Mouse (Mus musculus): ENCODE measurements around the gene Scn9a. TPM values are rescaled to one million over a fixed set of nuclear protein-coding genes. Genes with fewer than 3 reads are reported as not detected.
A peak's percentile ranks its signal among the peaks of the same experiment; 100 is the strongest.

Gene Scn9a
- polyA plus RNA-seq, 1 experiment from 2014 or later = 7.8 TPM

GRCm38 (mm10) chr2:66519966-66520365 lies 114.8 kb downstream of the Scn9a start:
- ATAC-seq = no peak
- H3K9ac ChIP-seq (replicated peaks) = no peak overlapping the region
- H3K4me3 ChIP-seq (replicated peaks) = no peak overlapping the region
- WGBS = 67% methylated on average over 3 of the region's 3 CpGs
- H3K4me1 ChIP-seq (replicated peaks) = no peaks in the 10 kb centered on the region
- H3K4me2 ChIP-seq (replicated peaks) = no peak overlapping the region
- no peaks in the 10 kb centered on the region for H3K9me3 ChIP-seq
- H3K36me3 ChIP-seq = no peaks in the 10 kb centered on the region
- no peak overlapping the region for H3K27ac ChIP-seq
- no peaks in the 10 kb centered on the region for H3K27me3 ChIP-seq

DNA sequence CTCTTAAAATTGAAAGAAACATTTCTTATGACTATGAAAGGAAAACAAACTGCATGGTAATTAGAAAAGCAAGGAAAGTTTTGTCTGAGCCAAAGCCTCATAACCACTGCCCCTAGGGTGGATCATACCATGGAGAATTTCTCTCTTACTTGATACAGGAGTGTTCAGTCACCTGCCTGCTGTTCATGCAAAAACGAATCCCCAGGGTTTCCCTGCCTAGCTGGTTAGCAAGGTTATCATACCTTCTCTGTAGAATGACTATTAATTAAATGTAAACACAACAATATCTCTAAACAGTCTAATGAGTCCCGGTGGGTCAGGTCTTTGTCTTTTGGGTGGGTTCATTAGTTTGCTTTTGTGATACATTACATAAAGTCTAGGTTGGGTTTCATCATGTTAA lies 123.3 kb downstream of the Scn9a start:
- no peak for ATAC-seq
- Histone ChIP-seq H3K4me2 (replicated peaks) (no peak overlapping the region), H3K36me3 (no peaks in the 10 kb centered on the region), H3K4me3 (replicated peaks) (no peak overlapping the region), H3K27me3 (no peaks in the 10 kb centered on the region), H3K9me3 (no peaks in the 10 kb centered on the region), H3K27ac (no peak overlapping the region), H3K9ac (replicated peaks) (no peak overlapping the region), H3K4me1 (replicated peaks) (no peaks in the 10 kb centered on the region)
- WGBS = 80% methylated on average over 2 of the region's 2 CpGs

- no peak overlapping the region for H3K4me2 ChIP-seq (replicated peaks)
- no peaks in the 10 kb centered on the region for H3K36me3 ChIP-seq
- no peaks in the 10 kb centered on the region for H3K4me1 ChIP-seq (replicated peaks)
- no peaks in the 10 kb centered on the region for H3K27me3 ChIP-seq
- H3K27ac ChIP-seq = no peak overlapping the region
- no peak for ATAC-seq
- WGBS = 87% methylated on average over 3 of the region's 3 CpGs
- no peak overlapping the region for H3K9ac ChIP-seq (replicated peaks)
- no peaks in the 10 kb centered on the region for H3K9me3 ChIP-seq
- no peak overlapping the region for H3K4me3 ChIP-seq (replicated peaks)
Observed at GRCm38 (mm10) chr2:66508032-66508431, 126.7 kb downstream of the Scn9a start.

DNA sequence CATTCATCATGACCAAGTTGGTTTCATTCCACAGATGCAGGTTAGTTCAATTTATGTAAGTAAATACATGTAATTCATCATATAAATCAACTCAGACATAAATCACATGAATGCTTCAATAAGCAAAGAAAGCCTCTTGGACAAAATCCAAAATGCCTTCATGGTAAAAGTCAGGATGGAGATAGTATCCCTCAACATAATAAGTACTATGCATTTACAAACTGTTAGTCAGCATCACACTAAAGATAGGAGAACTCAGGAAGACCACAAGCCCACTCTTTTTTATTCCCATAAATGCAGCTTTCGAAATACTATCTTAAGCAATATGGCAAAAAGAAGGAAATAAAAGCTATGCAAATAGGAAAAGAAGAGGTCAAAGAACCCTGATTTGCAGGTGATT lies 127.1 kb downstream of the Scn9a start:
- Histone ChIP-seq H3K4me2 (replicated peaks) (no peak overlapping the region), H3K4me3 (replicated peaks) (no peak overlapping the region), H3K4me1 (replicated peaks) (no peaks in the 10 kb centered on the region), H3K27ac (no peak overlapping the region), H3K27me3 (no peaks in the 10 kb centered on the region), H3K9me3 (no peaks in the 10 kb centered on the region), H3K36me3 (no peaks in the 10 kb centered on the region), H3K9ac (replicated peaks) (no peak overlapping the region)
- 89% methylated on average over 1 of the region's 1 CpGs for WGBS
- ATAC-seq = no peak

GRCm38 (mm10) chr2:66502158-66502557 lies 132.6 kb downstream of the Scn9a start:
- 91% methylated on average over 3 of the region's 3 CpGs for WGBS
- Histone ChIP-seq H3K9me3 (no peaks in the 10 kb centered on the region), H3K4me3 (replicated peaks) (no peak overlapping the region), H3K4me2 (replicated peaks) (no peak overlapping the region), H3K27ac (no peak overlapping the region), H3K4me1 (replicated peaks) (no peaks in the 10 kb centered on the region), H3K27me3 (no peaks in the 10 kb centered on the region), H3K9ac (replicated peaks) (no peak overlapping the region), H3K36me3 (no peaks in the 10 kb centered on the region)
- ATAC-seq = no peak

DNA sequence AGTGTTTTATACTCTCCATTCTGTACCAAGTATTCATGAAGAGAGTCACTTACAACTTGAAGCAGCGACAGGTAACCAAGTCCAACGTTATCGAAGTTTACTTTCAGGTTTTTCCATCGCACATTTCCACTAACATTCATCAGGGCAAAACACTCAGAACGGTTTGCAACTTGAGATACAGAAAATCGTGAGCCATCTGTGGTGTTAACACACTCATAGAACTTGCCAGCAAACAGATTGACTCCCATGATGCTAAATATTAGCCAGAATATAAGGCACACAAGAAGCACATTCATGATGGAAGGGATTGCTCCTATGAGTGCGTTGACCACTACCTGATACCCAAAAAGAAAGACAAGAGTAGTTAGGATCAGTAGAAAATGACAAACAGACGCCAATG lies 140.2 kb downstream of the Scn9a start:
- Histone ChIP-seq H3K4me2 (replicated peaks) (no peak overlapping the region), H3K9me3 (no peaks in the 10 kb centered on the region), H3K9ac (replicated peaks) (no peak overlapping the region), H3K27me3 (no peaks in the 10 kb centered on the region), H3K36me3 (no peaks in the 10 kb centered on the region), H3K4me3 (replicated peaks) (no peak overlapping the region), H3K27ac (no peak overlapping the region), H3K4me1 (replicated peaks) (no peaks in the 10 kb centered on the region)
- 89% methylated on average over 8 of the region's 8 CpGs for WGBS
- no peak for ATAC-seq

DNA sequence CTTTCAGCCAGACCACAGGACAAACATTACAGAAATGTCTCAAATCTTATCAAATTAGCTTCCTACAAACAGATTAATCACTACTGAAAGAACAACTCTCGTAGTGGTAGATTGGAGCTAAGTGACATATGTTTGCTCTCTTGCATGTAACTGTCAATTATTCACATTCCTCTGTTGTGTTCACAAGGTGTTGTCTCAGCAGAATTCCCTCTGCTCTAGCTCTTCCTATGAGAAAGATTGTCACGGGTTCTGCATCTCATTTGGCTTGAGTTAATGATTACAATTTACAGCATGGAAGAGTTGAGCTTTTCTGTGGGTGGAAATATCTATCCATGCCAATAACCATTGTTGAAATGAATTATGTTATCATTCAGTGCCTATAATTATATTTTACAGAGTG lies 156.4 kb downstream of the Scn9a start:
- Histone ChIP-seq H3K9ac (replicated peaks) (no peak overlapping the region), H3K27me3 (no peaks in the 10 kb centered on the region), H3K36me3 (no peaks in the 10 kb centered on the region), H3K4me3 (replicated peaks) (no peak overlapping the region), H3K4me2 (replicated peaks) (no peak overlapping the region), H3K9me3 (no peaks in the 10 kb centered on the region), H3K4me1 (replicated peaks) (0 out of 2 replicates have a peak, but pooled peaks cover 3% of the 10 kb centered on the region), H3K27ac (no peak overlapping the region)
- ATAC-seq = no peak
- 73% methylated on average over 2 of the region's 2 CpGs for WGBS

DNA sequence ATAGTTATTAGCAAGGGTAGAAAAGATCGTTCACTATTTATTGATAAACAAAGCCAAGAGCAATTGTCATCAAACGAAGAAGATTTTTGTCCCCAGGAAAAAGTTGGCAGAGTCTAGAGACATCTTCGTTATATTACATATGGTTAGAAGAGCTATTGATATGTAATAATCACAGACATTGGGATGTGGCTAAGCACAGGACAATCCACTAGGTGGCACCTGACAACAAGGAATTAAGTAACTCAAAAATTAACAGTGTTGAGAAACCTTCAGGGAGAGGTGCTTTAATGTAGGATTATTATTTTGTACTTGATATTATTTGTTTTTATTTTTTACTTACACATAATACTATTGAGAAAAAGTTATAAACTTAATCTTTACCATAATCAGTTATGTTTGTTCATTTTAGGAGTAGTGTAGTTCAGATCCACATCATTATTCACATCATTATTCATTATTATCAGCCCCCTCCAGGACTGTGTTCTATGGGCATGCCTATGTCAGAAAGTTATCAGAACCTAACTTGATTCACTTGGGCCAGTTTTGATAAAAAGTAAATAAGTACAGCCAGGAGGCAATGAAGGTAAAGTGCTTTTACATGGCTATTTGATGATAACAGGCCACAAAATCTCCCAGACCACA lies 161.5 kb downstream of the Scn9a start:
- 0 out of 2 replicates have a peak, but pooled peaks have one; percentile 66 for ATAC-seq
- no peak overlapping the region for H3K9ac ChIP-seq (replicated peaks)
- H3K4me1 ChIP-seq (replicated peaks) = no peaks in the 10 kb centered on the region
- H3K9me3 ChIP-seq = no peaks in the 10 kb centered on the region
- H3K4me3 ChIP-seq (replicated peaks) = no peak overlapping the region
- WGBS = 59% methylated on average over 3 of the region's 3 CpGs
- no peak overlapping the region for H3K4me2 ChIP-seq (replicated peaks)
- H3K27ac ChIP-seq = no peak overlapping the region
- no peaks in the 10 kb centered on the region for H3K27me3 ChIP-seq
- no peaks in the 10 kb centered on the region for H3K36me3 ChIP-seq

- no peaks in the 10 kb centered on the region for H3K27me3 ChIP-seq
- ATAC-seq = no peak
- no peaks in the 10 kb centered on the region for H3K4me1 ChIP-seq (replicated peaks)
- H3K4me2 ChIP-seq (replicated peaks) = no peak overlapping the region
- no peak overlapping the region for H3K27ac ChIP-seq
- H3K9me3 ChIP-seq = no peaks in the 10 kb centered on the region
- no peak overlapping the region for H3K4me3 ChIP-seq (replicated peaks)
- H3K36me3 ChIP-seq = no peaks in the 10 kb centered on the region
- 97% methylated on average over 3 of the region's 3 CpGs for WGBS
- H3K9ac ChIP-seq (replicated peaks) = no peak overlapping the region
Observed at GRCm38 (mm10) chr2:66465484-66465883, 169.3 kb downstream of the Scn9a start.

GRCm38 (mm10) chr2:66464874-66465458 lies 169.8 kb downstream of the Scn9a start:
- H3K27me3 ChIP-seq = no peaks in the 10 kb centered on the region
- 82% methylated on average over 2 of the region's 2 CpGs for WGBS
- H3K9me3 ChIP-seq = no peaks in the 10 kb centered on the region
- ATAC-seq = no peak
- no peak overlapping the region for H3K4me2 ChIP-seq (replicated peaks)
- H3K36me3 ChIP-seq = no peaks in the 10 kb centered on the region
- no peak overlapping the region for H3K27ac ChIP-seq
- no peak overlapping the region for H3K4me3 ChIP-seq (replicated peaks)
- no peaks in the 10 kb centered on the region for H3K4me1 ChIP-seq (replicated peaks)
- H3K9ac ChIP-seq (replicated peaks) = no peak overlapping the region

- H3K9ac ChIP-seq (replicated peaks) = no peak overlapping the region
- no peak for ATAC-seq
- H3K27ac ChIP-seq = no peak overlapping the region
- H3K27me3 ChIP-seq = no peaks in the 10 kb centered on the region
- H3K4me3 ChIP-seq (replicated peaks) = no peak overlapping the region
- H3K9me3 ChIP-seq = no peaks in the 10 kb centered on the region
- no peaks in the 10 kb centered on the region for H3K36me3 ChIP-seq
- 90% methylated on average over 6 of the region's 6 CpGs for WGBS
- H3K4me2 ChIP-seq (replicated peaks) = no peak overlapping the region
- no peaks in the 10 kb centered on the region for H3K4me1 ChIP-seq (replicated peaks)
Observed at GRCm38 (mm10) chr2:66463916-66464315, 170.8 kb downstream of the Scn9a start.

GRCm38 (mm10) chr2:66462458-66462857 lies 172.3 kb downstream of the Scn9a start:
- no peak overlapping the region for H3K4me2 ChIP-seq (replicated peaks)
- H3K36me3 ChIP-seq = no peaks in the 10 kb centered on the region
- ATAC-seq = no peak
- no peak overlapping the region for H3K27ac ChIP-seq
- no peak overlapping the region for H3K9ac ChIP-seq (replicated peaks)
- no peaks in the 10 kb centered on the region for H3K9me3 ChIP-seq
- WGBS = 100% methylated on average over 1 of the region's 1 CpGs
- no peaks in the 10 kb centered on the region for H3K27me3 ChIP-seq
- H3K4me3 ChIP-seq (replicated peaks) = no peak overlapping the region
- H3K4me1 ChIP-seq (replicated peaks) = no peaks in the 10 kb centered on the region

- H3K4me3 ChIP-seq (replicated peaks) = peak within 1 kb of the TSS; percentile 45
- peak within 1 kb of the TSS; percentile 59 for H3K9ac ChIP-seq (replicated peaks)
- no peak within 1 kb of the TSS for H3K27ac ChIP-seq
- H3K4me2 ChIP-seq (replicated peaks) = peak within 1 kb of the TSS; percentile 72
- H3K27me3 ChIP-seq = peaks cover 6% of the 10 kb centered on the region; the same call in 1 of the 2 replicates
- H3K36me3 ChIP-seq = no peaks in the 10 kb centered on the region
- H3K4me1 ChIP-seq (replicated peaks) = peaks cover 13% of the 10 kb centered on the region
- no peaks in the 10 kb centered on the region for H3K9me3 ChIP-seq
- no peak for ATAC-seq
- WGBS = 9% methylated on average over 7 of the region's 7 CpGs
Observed at GRCm38 (mm10) chr2:66440711-66441110, 194.1 kb downstream of the Scn9a start, which contains the start of gene Scn1a. TSS of gene Scn1a (minus strand) at chr2:66440840.
